Mouse (Mus musculus) kidney, adult 8-10 months (tissue): ENCODE results near the gene Pdzrn3.
A peak's percentile ranks its signal among the peaks of the same experiment; 100 is the strongest.

Experiments
- DNase-seq, 2 experiments: peaks; one replicate each; pipeline ENCODE4 v3.0.0; 2022

Gene Pdzrn3

GRCm38 (mm10) chr6:101327196-101327595 is 50.5 kb downstream of the Pdzrn3 start:
- DNase-seq, result peak; percentile 49 to 68

- peak in 1 of 2 experiments; percentile 65 for DNase-seq
Observed at GRCm38 (mm10) chr6:101325842-101326639, 51.7 kb downstream of the Pdzrn3 start.

DNA sequence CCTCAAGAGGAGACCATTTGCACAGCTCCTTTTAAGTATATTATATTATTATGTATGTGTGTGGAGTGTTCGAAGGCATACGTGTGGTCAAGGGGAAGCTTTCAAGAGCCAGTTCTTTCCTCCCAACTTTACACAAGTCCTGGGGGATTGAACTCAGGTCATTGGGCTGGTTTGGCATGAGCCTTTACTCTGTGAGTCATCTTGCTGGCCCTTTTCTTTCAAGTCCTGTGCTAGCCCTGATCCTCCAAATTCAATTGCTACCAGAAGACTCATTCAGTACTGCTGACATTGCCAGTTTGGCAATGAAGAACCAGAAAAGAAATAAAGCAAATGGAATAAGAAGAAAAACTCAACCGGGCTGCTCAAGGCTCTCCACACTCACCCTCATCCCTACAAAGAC is 55.1 kb downstream of the Pdzrn3 start:
- DNase-seq, result no peak

GRCm38 (mm10) chr6:101320386-101320785 is 57.3 kb downstream of the Pdzrn3 start:
- DNase-seq, result no peak

GRCm38 (mm10) chr6:101319374-101319967 is 58.2 kb downstream of the Pdzrn3 start:
- no peak for DNase-seq

- DNase-seq, result no peak
Observed at GRCm38 (mm10) chr6:101318530-101318929, 59.2 kb downstream of the Pdzrn3 start.

GRCm38 (mm10) chr6:101311446-101311845 is 66.3 kb downstream of the Pdzrn3 start:
- no peak for DNase-seq

DNA sequence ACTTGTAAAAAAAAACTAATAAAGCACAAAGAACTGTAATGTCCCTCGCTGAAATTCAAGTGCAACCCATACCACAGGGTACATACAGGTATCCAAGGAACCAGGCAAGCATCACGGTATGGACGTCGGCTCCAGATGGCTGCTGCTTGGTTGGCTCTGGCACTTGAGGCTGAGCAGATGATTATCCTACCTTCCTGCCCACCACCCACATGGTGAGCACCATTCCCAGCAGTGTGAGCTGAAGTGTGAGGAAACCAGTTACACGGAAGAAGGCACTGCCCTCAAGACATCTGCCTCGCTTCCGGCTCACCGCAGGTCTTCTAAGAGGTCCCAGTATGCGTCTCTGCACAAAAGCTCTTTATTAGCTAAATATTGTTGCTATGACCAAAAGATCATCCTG is 67.2 kb downstream of the Pdzrn3 start:
- DNase-seq, result no peak

GRCm38 (mm10) chr6:101307964-101308531 is 69.6 kb downstream of the Pdzrn3 start:
- DNase-seq, result no peak

DNA sequence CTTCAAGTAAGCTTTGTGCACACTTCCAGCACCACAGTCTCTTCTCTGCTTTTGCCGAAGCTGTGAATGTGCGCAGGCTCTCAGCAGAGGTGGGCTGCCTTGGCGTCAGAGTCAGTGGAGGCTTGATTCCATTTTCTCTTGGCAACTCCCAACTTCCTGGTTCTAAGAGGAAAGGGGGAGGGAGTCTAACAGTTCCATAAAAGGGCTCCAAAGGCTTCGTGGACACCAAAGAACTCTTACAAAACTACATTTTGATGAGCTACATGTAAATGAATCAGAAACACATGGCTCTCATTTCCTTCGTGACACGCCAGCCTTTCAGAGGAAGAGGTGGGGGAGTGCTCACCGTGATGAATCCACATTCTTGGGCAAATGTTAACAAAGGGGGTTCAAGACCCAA is 70.9 kb downstream of the Pdzrn3 start:
- no peak for DNase-seq

- DNase-seq, result no peak
Observed at GRCm38 (mm10) chr6:101305543-101305942, 72.2 kb downstream of the Pdzrn3 start.

DNA sequence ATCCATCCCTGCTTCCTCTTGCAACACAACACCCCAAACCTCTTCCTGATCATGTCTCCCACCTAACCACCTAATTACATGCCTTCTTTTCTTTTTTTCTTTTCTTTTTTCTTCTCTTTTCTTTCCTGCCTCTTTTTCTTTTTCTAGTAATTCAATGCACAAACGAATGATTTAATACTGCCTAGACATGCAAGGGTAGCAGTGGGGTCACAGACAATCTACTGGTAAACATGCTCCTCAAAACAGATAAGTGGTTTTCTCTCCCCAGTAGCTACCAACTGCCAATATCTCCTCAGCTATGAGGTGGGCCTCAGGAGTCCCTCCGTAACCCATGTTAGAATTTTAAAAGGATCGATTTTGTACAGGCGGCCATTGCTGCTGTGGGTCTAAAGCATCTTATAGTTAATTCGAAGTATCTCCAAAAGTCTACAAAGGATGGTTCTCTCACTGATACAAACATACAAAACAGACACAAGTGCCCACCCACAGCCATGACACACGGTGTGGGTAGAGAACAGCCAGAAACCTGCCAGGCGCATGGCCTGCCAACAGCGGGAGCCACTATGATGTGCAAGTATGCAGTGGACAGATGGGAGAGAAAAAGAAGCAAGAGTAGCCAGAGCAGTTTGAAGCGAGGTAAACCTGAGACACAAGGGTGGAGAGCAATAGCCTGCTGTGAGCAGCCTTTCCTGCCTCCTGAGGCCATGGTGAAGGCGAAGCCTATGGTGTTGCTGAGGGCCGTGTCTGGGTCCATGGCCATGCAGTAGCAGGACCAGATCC is 73.5 kb downstream of the Pdzrn3 start:
- no peak for DNase-seq

DNA sequence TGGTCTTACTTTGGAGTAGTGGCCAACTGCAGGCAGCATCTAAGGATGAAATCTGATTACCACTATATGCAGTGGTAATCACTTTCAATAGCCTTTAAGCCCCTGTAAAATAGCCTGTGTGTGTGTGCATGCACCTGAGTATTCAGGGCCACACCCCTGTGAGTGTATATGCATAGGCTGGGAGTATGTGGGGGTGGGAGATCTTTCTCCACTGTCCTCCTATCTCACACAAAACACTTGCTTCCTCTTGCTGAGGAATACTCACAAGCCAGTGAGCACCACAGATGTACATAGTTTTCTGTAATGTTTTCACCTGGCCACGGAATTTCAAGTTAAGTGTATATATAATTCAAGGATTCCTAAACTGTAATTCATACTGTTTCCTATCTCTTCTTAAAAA is 74.2 kb downstream of the Pdzrn3 start:
- no peak for DNase-seq

DNA sequence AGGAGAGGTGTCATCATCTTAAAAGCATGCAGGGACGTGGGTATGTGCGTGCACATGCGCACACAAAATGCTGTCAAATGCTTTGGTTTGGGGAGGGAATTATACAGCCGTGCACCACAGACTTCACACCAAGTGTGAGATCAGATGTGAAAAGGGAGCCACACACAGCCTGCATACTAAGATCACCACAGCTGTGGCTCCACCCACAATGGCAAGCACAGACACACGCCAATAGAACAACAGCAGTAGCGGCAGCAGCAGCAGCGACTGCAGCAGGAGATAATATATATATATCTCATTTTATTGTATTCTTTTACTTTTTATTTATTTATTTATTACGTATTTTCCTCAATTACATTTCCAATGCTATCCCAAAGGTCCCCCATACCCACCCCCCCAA is 76.5 kb downstream of the Pdzrn3 start:
- no peak for DNase-seq

GRCm38 (mm10) chr6:101299434-101299833 is 78.3 kb downstream of the Pdzrn3 start:
- DNase-seq, result no peak

GRCm38 (mm10) chr6:101297563-101298520 is 79.9 kb downstream of the Pdzrn3 start:
- no peak for DNase-seq

GRCm38 (mm10) chr6:101296997-101297396 is 80.7 kb downstream of the Pdzrn3 start:
- no peak for DNase-seq

DNA sequence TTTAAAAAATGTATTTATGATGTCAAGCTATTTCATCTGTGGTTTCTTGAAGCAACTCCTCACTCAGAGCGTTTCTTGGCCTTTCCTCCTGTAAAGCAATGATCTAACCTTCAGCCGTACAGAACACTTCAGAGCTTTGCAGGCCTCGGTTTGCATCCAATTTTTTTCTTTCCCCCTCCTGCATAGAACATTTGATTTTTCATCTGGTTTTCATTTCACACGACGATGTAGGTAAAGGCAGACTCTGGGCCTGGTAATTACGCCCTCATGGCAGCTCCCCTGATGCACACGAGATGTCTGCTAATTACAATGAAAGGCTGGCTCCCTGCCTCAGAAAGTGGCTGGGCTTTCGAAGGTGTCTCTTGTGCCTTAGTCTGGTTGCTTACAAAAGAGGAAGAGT is 81.4 kb downstream of the Pdzrn3 start:
- DNase-seq, result no peak

DNA sequence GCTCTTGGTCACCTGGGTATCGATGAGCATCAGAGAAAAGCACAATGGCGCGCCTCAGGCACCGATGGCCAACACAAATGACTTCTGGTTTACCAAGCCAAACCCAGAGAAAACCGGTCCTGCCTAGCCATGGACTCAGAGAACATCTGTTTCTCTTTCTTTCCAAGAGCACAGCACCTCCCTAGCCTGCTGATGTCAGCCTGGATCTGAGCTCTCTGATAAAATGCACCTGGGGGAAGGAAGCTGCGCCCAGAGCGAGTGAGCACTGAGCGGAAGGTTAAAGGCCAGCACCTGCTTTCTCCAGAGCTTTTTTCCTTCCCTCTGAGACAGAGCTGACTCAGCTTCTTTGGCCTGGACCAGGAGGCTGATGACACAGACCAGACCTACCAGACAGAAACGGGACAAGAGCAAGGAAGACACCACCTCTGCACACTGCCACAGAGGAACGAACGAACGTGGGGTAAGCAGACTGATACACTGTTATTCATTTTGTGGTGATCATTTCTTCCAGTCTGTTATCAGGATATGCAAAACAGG is 84.6 kb downstream of the Pdzrn3 start:
- peak in 1 of 2 experiments; percentile 11 for DNase-seq

- DNase-seq, result no peak
Observed at GRCm38 (mm10) chr6:101291944-101292343, 85.8 kb downstream of the Pdzrn3 start.

DNA sequence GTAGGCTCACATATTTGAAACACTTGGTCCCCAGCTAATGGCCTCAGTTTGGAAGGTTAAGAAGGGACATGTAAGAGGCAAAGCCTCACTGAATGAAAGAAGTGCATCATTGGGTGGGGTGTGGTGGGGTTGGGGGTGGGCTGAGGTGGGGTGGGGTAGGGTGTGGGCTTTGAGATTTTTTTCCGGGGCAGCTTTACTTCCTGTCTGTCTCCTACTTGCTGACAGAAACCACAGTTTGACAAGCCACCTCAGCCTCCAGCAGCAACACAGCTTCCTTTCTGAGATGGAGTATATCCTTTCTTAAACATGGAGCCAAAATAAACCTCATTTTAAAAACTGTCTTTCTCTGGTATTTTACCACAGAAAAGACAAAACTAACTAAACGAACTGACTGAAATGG is 87.5 kb downstream of the Pdzrn3 start:
- no peak for DNase-seq

GRCm38 (mm10) chr6:101289428-101289827 is 88.3 kb downstream of the Pdzrn3 start:
- no peak for DNase-seq
